Mouse (Mus musculus): ENCODE data around the gene Pspn. TPM values are rescaled to one million over a fixed set of nuclear protein-coding genes. Genes with fewer than 3 reads are reported as not detected.
A peak's percentile ranks its signal among the peaks of the same experiment; 100 is the strongest.

Pspn gene
- polyA plus RNA-seq, 1 experiment from 2014 or later: 0.87 TPM

DNA sequence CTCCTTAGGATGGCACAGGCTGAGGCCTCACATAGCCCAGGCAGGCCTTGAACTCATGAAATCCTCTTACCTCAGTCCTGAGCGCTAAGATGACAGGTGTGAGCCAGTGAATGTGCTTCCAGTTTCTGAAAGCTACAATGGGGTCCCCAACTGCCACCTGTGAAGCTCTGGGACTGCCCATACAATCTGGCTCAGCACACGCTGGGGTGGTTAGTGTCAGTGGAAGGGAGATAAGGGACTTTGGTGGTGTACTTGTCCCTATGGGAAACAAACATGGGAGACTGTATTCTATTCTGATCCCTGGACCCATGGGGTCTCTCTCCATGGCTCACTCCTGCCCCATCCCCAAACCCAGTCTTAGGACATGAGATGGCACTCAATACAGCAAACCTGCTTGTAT is 19.9 kb upstream of the Pspn start:
- no peak overlapping the region for H3K27ac ChIP-seq (replicated peaks)
- 86% methylated on average over 2 of the region's 2 CpGs for WGBS
- no peaks in the 10 kb centered on the region for H3K27me3 ChIP-seq
- no peaks in the 10 kb centered on the region for H3K9me3 ChIP-seq
- no peak overlapping the region for H3K4me3 ChIP-seq
- H3K9ac ChIP-seq (replicated peaks): no peak overlapping the region
- no peaks in the 10 kb centered on the region for H3K4me1 ChIP-seq
- ATAC-seq (ENCODE audit: low FRiP score, low read depth): no peak
- no peak overlapping the region for H3K4me2 ChIP-seq (replicated peaks)
- H3K36me3 ChIP-seq: peaks cover 51% of the 10 kb centered on the region

- H3K4me3 ChIP-seq: peak overlapping the region; percentile 75
- peaks cover 18% of the 10 kb centered on the region for H3K36me3 ChIP-seq
- H3K27me3 ChIP-seq: 0 out of 2 replicates have a peak, but pooled peaks cover 3% of the 10 kb centered on the region
- H3K4me1 ChIP-seq: peaks cover 17% of the 10 kb centered on the region
- WGBS: 73% methylated on average over 13 of the region's 13 CpGs
- H3K9me3 ChIP-seq: no peaks in the 10 kb centered on the region
- H3K27ac ChIP-seq (replicated peaks): peak overlapping the region; percentile 93
- H3K9ac ChIP-seq (replicated peaks): peak overlapping the region; percentile 77; the same call in 1 of the 2 replicates
- ATAC-seq (ENCODE audit: low FRiP score, low read depth): no peak
- peak overlapping the region; percentile 68 for H3K4me2 ChIP-seq (replicated peaks)
Measured at GRCm38 (mm10) chr17:57012245-57012795, 12.5 kb upstream of the Pspn start.

- Histone ChIP-seq H3K9me3 (no peaks in the 10 kb centered on the region), H3K36me3 (peaks cover 26% of the 10 kb centered on the region), H3K4me3 (peak within 1 kb of the TSS; percentile 75), H3K27ac (replicated peaks) (peak within 1 kb of the TSS; percentile 93), H3K4me1 (peaks cover 17% of the 10 kb centered on the region), H3K9ac (replicated peaks) (peak within 1 kb of the TSS; percentile 82), H3K4me2 (replicated peaks) (peak within 1 kb of the TSS; percentile 92), H3K27me3 (0 out of 2 replicates have a peak, but pooled peaks cover 3% of the 10 kb centered on the region)
- ATAC-seq (ENCODE audit: low FRiP score, low read depth): peak; percentile 94
- WGBS: 1% methylated on average over 51 of the region's 51 CpGs
Measured at GRCm38 (mm10) chr17:57011236-57012141, 11.7 kb upstream of the Pspn start, which contains the start of the genes Gtf2f1 and Gm17949. Gene Gtf2f1, minus strand, starts transcription at chr17:57011288. Gene Gm17949, plus strand, starts transcription at chr17:57011469.

GRCm38 (mm10) chr17:57010911-57011235 is 11.1 kb upstream of the Pspn start:
- Histone ChIP-seq H3K36me3 (peaks cover 32% of the 10 kb centered on the region), H3K4me2 (replicated peaks) (peak overlapping the region; percentile 92), H3K4me1 (peaks cover 17% of the 10 kb centered on the region), H3K4me3 (peak overlapping the region; percentile 75), H3K27me3 (0 out of 2 replicates have a peak, but pooled peaks cover 3% of the 10 kb centered on the region), H3K9me3 (no peaks in the 10 kb centered on the region), H3K9ac (replicated peaks) (peak overlapping the region; percentile 82), H3K27ac (replicated peaks) (peak overlapping the region; percentile 66)
- under 1% methylated on average over 19 of the region's 19 CpGs for WGBS
- ATAC-seq (ENCODE audit: low FRiP score, low read depth): peak; percentile 59

GRCm38 (mm10) chr17:57007137-57007905 is 7.5 kb upstream of the Pspn start:
- no peak for ATAC-seq (ENCODE audit: low FRiP score, low read depth)
- H3K4me2 ChIP-seq (replicated peaks): no peak overlapping the region
- H3K4me3 ChIP-seq: no peak overlapping the region
- peaks cover 67% of the 10 kb centered on the region for H3K36me3 ChIP-seq
- H3K27ac ChIP-seq (replicated peaks): no peak overlapping the region
- H3K27me3 ChIP-seq: no peaks in the 10 kb centered on the region
- no peaks in the 10 kb centered on the region for H3K9me3 ChIP-seq
- H3K4me1 ChIP-seq: peaks cover 13% of the 10 kb centered on the region
- 92% methylated on average over 13 of the region's 13 CpGs for WGBS
- no peak overlapping the region for H3K9ac ChIP-seq (replicated peaks)

DNA sequence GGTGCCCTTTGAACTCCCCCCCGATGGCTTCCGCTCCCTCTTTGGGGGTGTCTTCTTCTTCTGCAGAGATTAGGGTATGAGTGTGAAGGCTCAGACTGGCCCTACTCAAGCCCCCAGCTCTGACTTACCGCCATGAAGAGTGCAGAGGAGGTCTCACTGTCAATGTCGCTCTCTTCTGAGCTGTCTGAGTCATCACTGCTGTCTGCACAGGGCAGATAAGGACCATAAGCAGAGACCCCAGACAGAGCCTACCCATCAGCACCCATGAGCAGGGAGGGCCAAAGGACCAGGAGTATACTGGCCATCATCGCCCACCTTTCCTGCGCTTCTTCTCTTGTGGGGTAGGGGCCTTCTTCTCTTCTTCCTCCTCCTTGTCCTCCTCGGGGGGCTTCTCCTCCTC is 4.2 kb upstream of the Pspn start:
- no peak overlapping the region for H3K9ac ChIP-seq (replicated peaks)
- H3K4me1 ChIP-seq: no peaks in the 10 kb centered on the region
- no peak overlapping the region for H3K27ac ChIP-seq (replicated peaks)
- no peak overlapping the region for H3K4me3 ChIP-seq
- 90% methylated on average over 7 of the region's 7 CpGs for WGBS
- peaks cover 85% of the 10 kb centered on the region for H3K36me3 ChIP-seq
- no peak for ATAC-seq (ENCODE audit: low FRiP score, low read depth)
- no peak overlapping the region for H3K4me2 ChIP-seq (replicated peaks)
- H3K9me3 ChIP-seq: no peaks in the 10 kb centered on the region
- no peaks in the 10 kb centered on the region for H3K27me3 ChIP-seq

GRCm38 (mm10) chr17:57001228-57001627 is 1.4 kb upstream of the Pspn start:
- no peak overlapping the region for H3K27ac ChIP-seq (replicated peaks)
- H3K4me3 ChIP-seq: no peak overlapping the region
- H3K27me3 ChIP-seq: no peaks in the 10 kb centered on the region
- H3K4me1 ChIP-seq: peaks cover 9% of the 10 kb centered on the region
- H3K4me2 ChIP-seq (replicated peaks): no peak overlapping the region
- WGBS: 80% methylated on average over 8 of the region's 8 CpGs
- no peak for ATAC-seq (ENCODE audit: low FRiP score, low read depth)
- peaks cover 67% of the 10 kb centered on the region for H3K36me3 ChIP-seq
- no peaks in the 10 kb centered on the region for H3K9me3 ChIP-seq
- H3K9ac ChIP-seq (replicated peaks): no peak overlapping the region

- peaks cover 9% of the 10 kb centered on the region for H3K4me1 ChIP-seq
- no peak overlapping the region for H3K4me3 ChIP-seq
- no peak overlapping the region for H3K4me2 ChIP-seq (replicated peaks)
- WGBS: 93% methylated on average over 9 of the region's 9 CpGs
- H3K9me3 ChIP-seq: no peaks in the 10 kb centered on the region
- 0 out of 2 replicates have a peak overlapping the region, but pooled peaks have one; percentile 6 for H3K9ac ChIP-seq (replicated peaks)
- no peaks in the 10 kb centered on the region for H3K27me3 ChIP-seq
- peaks cover 65% of the 10 kb centered on the region for H3K36me3 ChIP-seq
- no peak overlapping the region for H3K27ac ChIP-seq (replicated peaks)
- no peak for ATAC-seq (ENCODE audit: low FRiP score, low read depth)
Measured at GRCm38 (mm10) chr17:56999414-56999813, 404 bp downstream of the Pspn start.

- peaks cover 66% of the 10 kb centered on the region for H3K36me3 ChIP-seq
- H3K27me3 ChIP-seq: no peaks in the 10 kb centered on the region
- peak within 1 kb of the TSS; percentile 74 for H3K27ac ChIP-seq (replicated peaks)
- peak within 1 kb of the TSS; percentile 70 for H3K9ac ChIP-seq (replicated peaks)
- peak within 1 kb of the TSS; percentile 70 for H3K4me2 ChIP-seq (replicated peaks)
- ATAC-seq (ENCODE audit: low FRiP score, low read depth): peak; percentile 99
- peak within 1 kb of the TSS; percentile 78 for H3K4me3 ChIP-seq
- under 1% methylated on average over 38 of the region's 38 CpGs for WGBS
- H3K9me3 ChIP-seq: no peaks in the 10 kb centered on the region
- H3K4me1 ChIP-seq: peaks cover 9% of the 10 kb centered on the region
Measured at GRCm38 (mm10) chr17:56997029-56997667, 2.7 kb downstream of the Pspn start, which contains the start of gene Alkbh7. Gene Alkbh7, plus strand, starts transcription at chr17:56997339.

GRCm38 (mm10) chr17:56996506-56996905 is 3.3 kb downstream of the Pspn start:
- H3K9me3 ChIP-seq: no peaks in the 10 kb centered on the region
- H3K4me2 ChIP-seq (replicated peaks): peak overlapping the region; percentile 70
- peaks cover 9% of the 10 kb centered on the region for H3K4me1 ChIP-seq
- ATAC-seq (ENCODE audit: low FRiP score, low read depth): no peak
- no peak overlapping the region for H3K4me3 ChIP-seq
- H3K9ac ChIP-seq (replicated peaks): no peak overlapping the region
- peaks cover 65% of the 10 kb centered on the region for H3K36me3 ChIP-seq
- WGBS: 79% methylated on average over 2 of the region's 2 CpGs
- H3K27ac ChIP-seq (replicated peaks): no peak overlapping the region
- H3K27me3 ChIP-seq: no peaks in the 10 kb centered on the region

DNA sequence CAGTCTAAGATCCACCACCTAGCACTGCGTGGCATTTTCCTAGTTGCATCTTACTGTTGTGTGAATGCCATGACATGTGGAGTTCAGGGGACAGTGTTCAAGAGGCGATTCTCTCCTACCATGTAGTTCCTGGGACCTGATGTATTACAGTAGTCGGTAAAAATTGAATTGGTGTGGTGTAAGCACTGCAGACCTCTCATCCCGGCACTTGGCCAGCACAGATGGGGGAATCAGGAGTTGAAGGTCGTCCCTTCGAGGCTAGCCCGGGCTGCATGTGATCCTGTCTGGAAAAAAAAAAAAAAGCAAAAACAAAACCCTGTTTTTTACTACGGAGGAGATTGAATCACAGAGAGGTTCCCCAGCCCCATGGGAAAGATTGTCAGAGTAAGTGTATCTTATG is 4.8 kb downstream of the Pspn start:
- H3K4me2 ChIP-seq (replicated peaks): no peak overlapping the region
- peaks cover 61% of the 10 kb centered on the region for H3K36me3 ChIP-seq
- peaks cover 16% of the 10 kb centered on the region for H3K4me1 ChIP-seq
- ATAC-seq (ENCODE audit: low FRiP score, low read depth): no peak
- no peaks in the 10 kb centered on the region for H3K27me3 ChIP-seq
- H3K27ac ChIP-seq (replicated peaks): no peak overlapping the region
- H3K4me3 ChIP-seq: no peak overlapping the region
- 94% methylated on average over 8 of the region's 8 CpGs for WGBS
- H3K9me3 ChIP-seq: no peaks in the 10 kb centered on the region
- H3K9ac ChIP-seq (replicated peaks): no peak overlapping the region
